Mouse (Mus musculus) testis, adult 2 months (tissue): ENCODE results near the gene Cnnm4.

ENCODE experiments used
- CTCF ChIP-seq: fragments of 200-500 bp; IDR thresholded peaks from 2 replicates; pipeline ENCODE4 v1.5.1; 2012; ENCODE audit warnings: low read depth, mild to moderate bottlenecking, inconsistent platforms, low read length, moderate library complexity; ENCODE audit not compliant: control insufficient read depth, insufficient read depth, insufficient replicate concordance
- POLR2A ChIP-seq: fragments of 200-500 bp; IDR thresholded peaks from 2 replicates; pipeline ENCODE4 v1.6.1; 2012; ENCODE audit warnings: low read depth, mild to moderate bottlenecking, inconsistent platforms, low read length, moderate library complexity; ENCODE audit not compliant: control insufficient read depth

DNA sequence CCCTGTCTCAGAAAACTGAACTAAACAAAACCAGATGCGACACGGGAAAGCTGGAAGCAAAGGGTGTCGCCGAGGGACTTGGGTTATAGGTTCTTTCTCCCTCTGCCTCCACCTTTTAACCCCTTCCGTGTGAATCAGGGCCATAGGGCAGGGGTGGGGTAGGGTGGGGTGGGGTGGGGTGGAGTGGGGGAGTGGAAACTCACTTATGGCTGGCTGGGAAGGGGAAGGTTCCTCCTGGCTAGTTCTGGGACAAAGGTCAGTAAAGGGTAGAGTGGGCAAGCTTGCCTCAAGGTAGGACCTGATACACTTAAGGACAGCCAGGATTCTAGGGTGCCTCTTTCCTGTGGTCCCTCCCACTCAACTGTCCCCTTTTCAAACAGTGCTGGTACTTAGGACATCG lies 21.9 kb downstream of the Cnnm4 start:
- TF ChIP-seq CTCF (no peak), POLR2A (no peak)
